ENCODE assay signal across 8 mouse cellular contexts in genomic region chr7:112022506-112023149, GRCm38 (mm10). TPM values are rescaled to one million over a fixed set of nuclear protein-coding genes. Genes with fewer than 3 reads are reported as not detected.
DNase-seq lines count a peak whose midpoint lies in the region; ATAC-seq and TF ChIP-seq lines count a peak whose summit lies in the region.

No protein-coding gene starts in this region.

- H3K36me3 ChIP-seq in forebrain, embryonic 16.5 days (ENCODE audit: control insufficient read depth, insufficient read depth) = no peaks in the 10 kb centered on the region
- H3K36me3 ChIP-seq in liver, postnatal 0 days (replicated peaks; ENCODE audit: insufficient read depth, low read length) = no peaks in the 10 kb centered on the region

- peak; percentile 51 for ATAC-seq in forebrain, embryonic 16.5 days
- peak; percentile 7 for ATAC-seq in liver, postnatal 0 days

- WGBS in forebrain, embryonic 16.5 days = 6% methylated on average over 17 of the region's 17 CpGs
- WGBS in liver, postnatal 0 days (ENCODE audit: insufficient replicate concordance) = 25% methylated on average over 17 of the region's 17 CpGs

- H3K4me2 ChIP-seq in forebrain, embryonic 16.5 days (ENCODE audit: low read length) = peak overlapping the region; percentile 85
- H3K4me2 ChIP-seq in liver, postnatal 0 days (ENCODE audit: low read depth, low read length) = peak overlapping the region; percentile 98

- DNase-seq in left cerebral cortex, adult 11 months (ENCODE audit: low spot score) = peak; percentile 46
- no peak for DNase-seq in left cerebral cortex, postnatal 36 days (ENCODE audit: low spot score in 2 of 2)
- peak; percentile 71 for DNase-seq in brain, adult 2 months (ENCODE audit: low read depth, low spot score)
- DNase-seq in liver, postnatal 0 days = no peak
- DNase-seq in right cerebral cortex, postnatal 25 days = no peak
- DNase-seq in layer of hippocampus, adult 9-10 months (ENCODE audit: low spot score) = no peak
- no peak for DNase-seq in kidney, postnatal 14 days

- H3K9me3 ChIP-seq in forebrain, embryonic 16.5 days (ENCODE audit: control insufficient read depth, low read length) = no peaks in the 10 kb centered on the region
- no peaks in the 10 kb centered on the region for H3K9me3 ChIP-seq in liver, postnatal 0 days (ENCODE audit: low read length)

- no peak for TF ChIP-seq EP300 in liver, postnatal 0 days (IDR thresholded peaks at IDR 0.05; ENCODE audit: low read depth)

- H3K27me3 ChIP-seq in forebrain, embryonic 16.5 days (replicated peaks; ENCODE audit: control insufficient read depth, insufficient read depth, low read length) = no peaks in the 10 kb centered on the region
- H3K27me3 ChIP-seq in liver, postnatal 0 days (ENCODE audit: insufficient read depth, low read length) = no peaks in the 10 kb centered on the region

- peak overlapping the region; percentile 91 for H3K4me3 ChIP-seq in forebrain, embryonic 16.5 days (replicated peaks; ENCODE audit: low read length)
- peak overlapping the region; percentile 97 for H3K4me3 ChIP-seq in liver, postnatal 0 days (ENCODE audit: low read depth, low read length)

- peaks cover 32% of the 10 kb centered on the region for H3K4me1 ChIP-seq in forebrain, embryonic 16.5 days (replicated peaks; ENCODE audit: control insufficient read depth, insufficient read depth, low read length)
- H3K4me1 ChIP-seq in liver, postnatal 0 days (ENCODE audit: insufficient read depth) = peaks cover 30% of the 10 kb centered on the region

- peak overlapping the region; percentile 98 for H3K27ac ChIP-seq in forebrain, embryonic 16.5 days (ENCODE audit: low read length)
- H3K27ac ChIP-seq in liver, postnatal 0 days (ENCODE audit: low read depth) = peak overlapping the region; percentile 97

- peak overlapping the region; percentile 97 for H3K9ac ChIP-seq in forebrain, embryonic 16.5 days (replicated peaks; ENCODE audit: low read depth, low read length)
- peak overlapping the region; percentile 98 for H3K9ac ChIP-seq in liver, postnatal 0 days (replicated peaks)

- TF ChIP-seq CTCF in liver, postnatal 0 days (IDR thresholded peaks at IDR 0.05; ENCODE audit: low read depth) = no peak

- intact Hi-C loops in left cerebral cortex, postnatal 36 days (cut with DNase I) = no loop called here

RNA-seq across cellular contexts. Expression of gene Usp47, which starts 0.7 kb away (rescaled TPM):
- total RNA-seq in left cerebral cortex, postnatal 36 days (2021) = 10 to 100 TPM; 63.3 to 67.4 TPM
- polyA plus RNA-seq in forebrain, embryonic 16.5 days (2015; fragmentation: Nextera tagmentation; extraction: Ambion mirVana) = 98.6 and 107 TPM in 2 replicates
- polyA plus RNA-seq in liver, postnatal 0 days (2015; fragmentation: Nextera tagmentation; extraction: Ambion mirVana) = 12.5 and 14.4 TPM in 2 replicates

Comparison
In these comparisons a context has a peak if more than half of its experiments do, and no peak if none do; other contexts are left out.
1. DNase-seq: peak in left cerebral cortex, adult 11 months (single experiment) and brain, adult 2 months (single experiment); none in left cerebral cortex, postnatal 36 days (0 of 2), liver, postnatal 0 days (single experiment), right cerebral cortex, postnatal 25 days (single experiment), layer of hippocampus, adult 9-10 months (single experiment) and kidney, postnatal 14 days (single experiment).